Mouse (Mus musculus) cerebellum, adult (tissue): ENCODE measurements around the gene Scamp2.

Source experiments
- ATAC-seq: cut with Nextera tagmentation; 2 replicates; pipeline ENCODE4 v1.9.2; 2017; ENCODE audit warnings: mild to moderate bottlenecking, moderate library complexity, mixed read lengths; ENCODE audit not compliant: insufficient number of reproducible peaks, low FRiP score, low TSS enrichment

Scamp2 gene

GRCm38 (mm10) chr9:57560861-57561710 lies at the start of gene Scamp2:
TSS of gene Scamp2 (plus strand) at chr9:57560943.
- peak; percentile 98 for ATAC-seq

DNA sequence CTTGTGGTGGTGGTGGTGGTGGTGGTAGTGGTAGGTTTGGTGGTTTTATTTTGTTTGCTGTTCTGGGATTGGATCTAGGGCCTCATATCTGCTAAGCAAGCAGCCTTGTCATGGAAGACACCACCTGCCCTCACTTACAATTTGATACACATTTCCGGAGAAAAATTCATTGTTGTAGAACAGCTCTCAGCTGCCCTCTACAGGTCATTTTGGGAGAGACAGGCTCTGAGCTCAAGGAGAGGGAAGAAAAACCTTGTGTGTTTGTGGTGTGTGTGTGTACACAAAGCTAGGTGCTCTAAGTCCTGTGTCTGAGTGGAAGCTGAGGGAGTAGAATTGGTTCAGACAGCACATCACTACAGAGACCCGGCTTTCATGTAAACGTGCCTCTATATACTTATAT lies 43.6 kb upstream of the Scamp2 start:
- ATAC-seq: no peak

DNA sequence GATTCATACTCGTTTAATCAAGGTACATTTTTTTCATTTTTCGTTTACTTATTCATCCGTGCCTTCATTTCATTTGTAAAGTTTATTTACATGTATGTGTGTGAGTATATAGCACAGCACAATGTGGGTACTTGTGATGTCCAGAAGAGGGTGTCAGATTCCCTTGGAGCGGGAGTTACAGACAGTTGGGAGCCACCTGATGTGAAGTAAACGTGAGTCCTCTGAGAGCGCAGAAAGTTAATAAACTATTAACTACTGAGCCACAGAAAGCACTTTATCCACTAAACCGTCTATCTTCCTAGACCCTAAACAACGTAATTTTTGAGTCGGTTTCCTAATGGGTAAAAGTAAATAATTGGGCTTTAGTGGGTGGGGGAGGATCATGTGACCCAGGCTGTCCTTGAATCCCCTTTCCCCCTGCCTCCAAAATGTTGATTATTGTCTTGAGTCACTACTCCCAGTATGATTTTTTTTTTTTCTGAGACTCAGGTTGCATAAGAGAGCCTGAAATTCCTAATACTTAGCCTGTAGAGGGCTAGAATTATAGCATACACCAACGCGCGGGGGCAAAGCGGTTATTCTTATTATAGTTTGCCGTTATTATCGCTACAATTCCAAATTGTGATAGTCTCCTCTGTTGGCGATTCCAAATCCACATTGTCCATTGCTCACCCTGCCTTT lies 40.2 kb upstream of the Scamp2 start:
- no peak for ATAC-seq

DNA sequence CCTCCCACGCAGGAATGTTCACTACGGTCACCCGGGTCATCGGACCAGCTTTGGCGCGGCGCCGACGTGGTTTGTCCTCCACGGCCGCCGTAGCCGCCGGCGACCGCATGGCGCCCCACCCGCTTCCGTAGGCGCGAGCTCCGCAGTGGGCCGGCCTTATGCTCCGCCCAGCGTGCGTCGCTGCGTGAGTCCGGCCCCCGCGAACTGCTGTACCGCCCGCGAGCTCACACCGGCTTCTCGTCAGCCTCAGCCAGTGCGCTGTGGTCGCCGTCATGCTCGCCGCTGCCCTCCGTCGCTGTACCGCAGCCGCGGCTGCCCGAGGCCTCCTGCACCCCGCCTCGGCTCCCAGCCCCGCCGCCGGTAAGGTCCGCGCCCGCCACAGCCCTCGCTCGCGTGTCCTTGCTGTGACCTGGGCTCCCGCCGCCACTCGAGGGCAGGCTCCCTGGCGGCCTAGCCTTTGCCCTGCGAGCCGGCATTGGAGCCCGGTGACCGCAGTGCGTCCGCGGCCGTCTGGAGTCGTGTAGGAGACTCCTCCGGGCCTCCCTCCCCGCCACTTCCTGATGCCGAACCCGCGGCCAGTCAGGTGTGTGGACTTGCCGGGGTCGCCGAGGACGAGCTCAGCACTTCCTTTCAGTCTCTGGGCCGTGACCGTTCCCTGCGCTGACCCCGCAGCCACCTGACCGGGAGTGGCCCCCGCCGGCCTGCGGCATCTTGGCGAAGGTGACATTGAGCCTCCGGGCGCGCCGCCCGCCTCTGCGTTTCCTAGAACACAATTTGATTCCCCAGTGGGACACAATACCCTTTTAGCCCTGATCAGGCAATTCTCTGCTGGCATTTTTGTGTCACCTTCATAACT lies 39.5 kb upstream of the Scamp2 start, which contains the start of gene Cox5a:
TSS of gene Cox5a (plus strand) at position 219 of the 856 bp plus-strand sequence.
- peak; percentile 86 for ATAC-seq

GRCm38 (mm10) chr9:57522114-57522860 lies 38.5 kb upstream of the Scamp2 start:
- no peak for ATAC-seq

DNA sequence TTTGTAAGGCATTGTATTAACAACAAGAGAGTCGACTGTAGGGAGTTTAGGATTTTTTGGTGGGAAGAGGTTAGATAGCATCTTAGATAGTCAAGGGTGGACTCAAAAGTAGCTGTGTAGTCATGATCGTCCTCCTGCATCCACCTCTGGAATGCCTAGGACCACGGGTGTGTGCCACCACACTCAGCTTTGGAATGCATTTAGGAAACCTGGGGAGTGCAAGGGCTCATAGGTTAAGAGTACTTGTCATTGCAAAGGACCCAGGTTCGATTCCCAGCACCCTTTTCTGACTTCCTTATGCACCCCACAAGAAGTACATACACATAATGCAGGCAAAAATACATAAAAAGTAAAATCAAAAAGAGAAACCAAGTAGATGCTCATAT lies 37.9 kb upstream of the Scamp2 start:
- no peak for ATAC-seq

DNA sequence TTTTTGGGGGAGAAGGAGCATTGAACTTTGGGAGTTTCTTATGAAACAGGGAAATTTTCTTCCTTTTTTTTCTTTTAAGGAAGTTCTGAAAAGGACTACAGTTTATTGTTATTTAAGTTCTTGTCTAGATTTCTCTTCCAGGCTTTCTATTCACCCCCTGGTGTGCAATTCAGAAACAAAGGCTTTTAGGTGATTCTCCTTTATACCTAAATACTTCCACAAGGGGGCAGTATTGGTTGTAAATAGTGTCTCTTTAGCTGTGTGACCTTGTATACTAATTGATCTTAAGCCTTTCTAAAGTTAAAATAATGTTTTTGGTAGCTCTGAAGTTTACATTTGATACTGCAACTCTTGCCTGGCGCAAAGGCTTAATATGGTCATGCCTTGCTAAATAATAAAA lies 37.0 kb upstream of the Scamp2 start:
- ATAC-seq: no peak

GRCm38 (mm10) chr9:57524439-57524838 lies 36.3 kb upstream of the Scamp2 start:
- no peak for ATAC-seq

- no peak for ATAC-seq
Observed at GRCm38 (mm10) chr9:57525516-57525915, 35.2 kb upstream of the Scamp2 start.

DNA sequence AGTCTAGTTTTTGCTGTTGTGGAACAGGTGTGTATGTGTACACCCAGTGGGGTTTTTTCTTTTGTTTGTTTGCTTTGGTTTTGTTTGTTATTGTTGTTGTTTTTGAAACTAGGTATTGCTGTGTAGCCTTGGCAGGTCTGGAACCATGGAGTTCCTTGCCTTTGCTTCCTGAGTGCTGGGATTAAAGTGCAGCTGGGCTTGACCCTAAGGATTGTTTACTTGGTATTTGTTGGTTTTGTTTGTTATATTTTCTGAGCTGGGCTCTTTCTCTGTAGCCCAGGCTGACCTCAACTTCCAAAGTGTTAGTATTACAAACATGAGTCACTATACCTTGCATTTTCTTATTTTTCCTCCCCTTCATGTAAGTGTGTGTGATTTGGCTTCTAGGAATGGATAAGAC lies 34.3 kb upstream of the Scamp2 start:
- no peak for ATAC-seq

GRCm38 (mm10) chr9:57531946-57532345 lies 28.8 kb upstream of the Scamp2 start:
- ATAC-seq: no peak

- ATAC-seq: no peak
Observed at GRCm38 (mm10) chr9:57536362-57536761, 24.4 kb upstream of the Scamp2 start.

- peak; percentile 78 for ATAC-seq
Observed at GRCm38 (mm10) chr9:57537044-57537727, 23.6 kb upstream of the Scamp2 start, which contains the start of gene Fam219b. TSS of gene Fam219b (plus strand) at chr9:57537528.

- peak; percentile 23; the same call in 1 of the 2 replicates for ATAC-seq
Observed at GRCm38 (mm10) chr9:57537728-57538181, 23.0 kb upstream of the Scamp2 start.

DNA sequence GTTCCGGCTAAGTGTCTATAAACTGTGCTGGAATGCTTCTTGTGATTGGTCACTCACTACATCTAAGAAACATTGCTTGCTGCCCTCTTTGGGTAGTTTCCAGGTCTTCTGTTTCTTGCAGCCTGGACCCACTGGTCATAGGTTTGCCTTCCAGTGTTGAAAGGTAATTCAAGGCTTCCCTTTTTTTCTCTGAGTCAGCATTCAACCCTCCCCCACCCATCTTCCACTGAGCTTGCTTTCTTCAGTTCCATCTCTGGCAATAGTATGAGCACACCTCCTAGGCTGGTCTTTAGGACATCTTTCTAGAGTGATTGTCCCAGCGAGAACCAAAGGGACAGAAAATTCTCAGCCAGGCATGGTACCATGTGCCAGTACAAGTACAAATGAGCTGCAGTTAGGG lies 21.2 kb upstream of the Scamp2 start:
- ATAC-seq: no peak

DNA sequence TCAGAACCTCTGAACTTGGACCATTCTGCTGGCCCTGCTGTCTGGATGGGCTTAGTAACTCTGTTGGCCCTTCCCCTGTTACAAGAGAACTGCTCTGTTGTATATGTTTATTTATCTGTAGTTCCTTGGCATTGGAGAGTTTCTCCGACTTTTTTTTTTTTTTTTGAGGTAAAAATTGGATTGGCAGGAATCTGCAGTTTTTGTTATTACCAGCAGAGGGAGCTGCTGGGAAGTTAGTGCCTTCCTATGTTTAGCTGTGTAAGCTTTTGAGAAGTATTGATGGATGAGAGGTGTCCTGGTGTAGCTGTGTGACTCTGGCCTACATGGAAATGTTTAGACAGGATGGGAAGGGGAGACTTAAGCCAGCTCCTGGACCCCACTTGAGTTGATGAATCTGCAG lies 19.4 kb upstream of the Scamp2 start:
- no peak for ATAC-seq

DNA sequence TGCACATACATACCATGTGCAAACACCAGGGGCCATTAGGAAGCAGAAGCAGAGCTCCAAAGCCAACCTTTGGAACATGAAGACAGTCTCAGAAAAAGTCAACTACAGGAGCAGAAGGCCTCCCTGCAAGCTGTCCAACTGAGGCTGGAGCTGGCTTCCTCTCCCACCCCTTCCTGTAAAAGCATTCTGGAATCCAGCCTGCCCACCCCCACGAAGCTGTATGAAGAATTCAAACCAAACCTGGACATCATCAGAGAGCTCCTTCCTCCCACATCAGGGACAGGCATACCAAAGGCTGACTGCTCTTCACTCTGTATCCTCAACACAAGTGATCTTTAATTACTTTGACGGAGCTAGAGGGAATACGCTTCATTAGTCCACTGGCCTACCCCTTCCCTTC lies 16.8 kb upstream of the Scamp2 start:
- ATAC-seq: no peak

- no peak for ATAC-seq
Observed at GRCm38 (mm10) chr9:57547287-57547686, 13.5 kb upstream of the Scamp2 start.

- no peak for ATAC-seq
Observed at GRCm38 (mm10) chr9:57547869-57548268, 12.9 kb upstream of the Scamp2 start.
